Mouse (Mus musculus): ENCODE measurements around the gene Msmp. TPM values are rescaled to one million over a fixed set of nuclear protein-coding genes. Genes with fewer than 3 reads are reported as not detected.
"Not testable (repeated sequence)": the region's sequence is repeated elsewhere in the genome, so short reads cannot be mapped to it uniquely, and the experiment has no call there.

Msmp gene
- total RNA-seq, 2 experiments from 2014 or later: not detected

DNA sequence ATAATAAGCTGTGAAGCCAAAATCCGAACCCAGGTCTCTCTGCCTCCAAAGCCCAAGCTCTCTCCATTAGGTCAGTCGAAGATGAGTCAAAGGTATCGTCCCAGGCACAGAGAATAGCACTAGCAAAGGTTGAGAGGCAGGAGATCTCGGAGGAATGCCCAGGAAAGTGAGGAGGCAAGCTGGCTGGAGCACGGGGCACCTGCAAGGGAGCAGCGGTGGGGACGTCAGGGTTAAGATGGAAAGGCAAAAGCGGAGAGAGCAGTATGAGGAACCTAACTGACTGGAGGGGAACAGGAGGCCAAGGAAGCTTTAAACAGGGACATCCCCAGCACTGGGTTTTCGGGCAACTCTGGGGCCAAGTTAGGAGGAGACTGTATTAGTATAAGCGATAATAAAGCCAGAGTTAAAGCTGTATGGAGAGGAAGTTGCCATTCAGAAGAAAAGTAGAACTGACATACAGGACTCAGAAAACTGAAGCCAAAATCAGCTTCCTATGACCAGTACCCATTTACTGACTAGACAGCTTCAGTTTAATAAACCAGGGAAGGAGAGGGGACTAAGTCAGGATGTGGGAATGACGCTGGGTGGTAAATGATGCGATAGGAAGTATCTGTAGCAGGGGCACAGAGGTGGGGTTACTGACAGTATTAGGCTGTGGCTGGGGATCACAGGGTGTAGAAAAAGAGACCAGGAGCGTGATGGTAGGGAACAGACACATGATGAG, 24.6 kb downstream of the Msmp start:
- no peak for TF ChIP-seq CTCF (IDR thresholded peaks at IDR 0.05)
- H3K27ac ChIP-seq: peak overlapping the region; percentile 40; the same call in 1 of the 2 replicates
- intact Hi-C loops (cut with DNase I): loop anchor here (10.0 kb wide), 1 partner anchor 515 kb away; the partner anchor contains the start of gene Fam214b
- DNase-seq (ENCODE audit: extremely low spot score in 1 of 2, low spot score in 2 of 2): no peak
- peak overlapping the region; percentile 13 for H3K4me3 ChIP-seq

DNA sequence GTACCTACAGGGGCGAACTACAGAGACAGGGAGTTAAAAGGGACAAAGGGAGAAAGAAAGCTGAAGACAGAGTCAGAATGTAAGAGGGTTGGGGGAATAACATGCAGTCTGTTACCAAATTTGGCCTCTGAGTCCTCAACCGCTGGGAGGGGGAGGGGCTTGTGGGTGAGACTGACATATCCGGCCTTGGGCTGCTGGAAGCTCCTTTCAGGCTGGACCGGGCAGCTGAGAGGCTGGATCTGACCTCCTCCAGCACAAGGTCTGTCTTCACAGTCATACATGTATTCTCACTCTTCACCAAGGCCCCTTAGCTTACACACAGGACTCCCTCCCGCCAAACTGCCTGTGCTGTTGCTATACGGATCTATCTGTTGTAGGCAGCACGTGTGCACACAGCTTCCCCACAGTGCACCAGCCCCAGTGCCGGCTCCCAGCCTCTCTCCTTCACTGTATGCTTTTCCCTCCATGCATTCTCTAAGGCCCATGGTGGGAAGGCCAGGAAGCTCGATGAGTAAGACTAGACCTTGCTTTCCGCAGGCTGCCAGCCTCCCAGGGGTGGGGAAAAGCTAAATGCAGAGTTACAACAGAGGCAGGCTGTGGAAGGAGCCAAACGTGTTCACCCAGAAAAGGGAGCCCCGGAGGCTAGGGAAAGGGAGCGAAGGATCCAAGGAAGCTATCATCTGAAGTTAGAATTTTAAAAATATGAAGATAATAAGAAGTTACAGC, 25.5 kb downstream of the Msmp start:
- H3K27ac ChIP-seq: peak overlapping the region; percentile 40
- no peak for DNase-seq (ENCODE audit: extremely low spot score in 1 of 2, low spot score in 2 of 2)
- intact Hi-C loops (cut with DNase I): no loop called here
- H3K4me3 ChIP-seq: 0 out of 2 replicates have a peak overlapping the region, but pooled peaks have one; percentile 1
- no peak for TF ChIP-seq CTCF (IDR thresholded peaks at IDR 0.05)

DNA sequence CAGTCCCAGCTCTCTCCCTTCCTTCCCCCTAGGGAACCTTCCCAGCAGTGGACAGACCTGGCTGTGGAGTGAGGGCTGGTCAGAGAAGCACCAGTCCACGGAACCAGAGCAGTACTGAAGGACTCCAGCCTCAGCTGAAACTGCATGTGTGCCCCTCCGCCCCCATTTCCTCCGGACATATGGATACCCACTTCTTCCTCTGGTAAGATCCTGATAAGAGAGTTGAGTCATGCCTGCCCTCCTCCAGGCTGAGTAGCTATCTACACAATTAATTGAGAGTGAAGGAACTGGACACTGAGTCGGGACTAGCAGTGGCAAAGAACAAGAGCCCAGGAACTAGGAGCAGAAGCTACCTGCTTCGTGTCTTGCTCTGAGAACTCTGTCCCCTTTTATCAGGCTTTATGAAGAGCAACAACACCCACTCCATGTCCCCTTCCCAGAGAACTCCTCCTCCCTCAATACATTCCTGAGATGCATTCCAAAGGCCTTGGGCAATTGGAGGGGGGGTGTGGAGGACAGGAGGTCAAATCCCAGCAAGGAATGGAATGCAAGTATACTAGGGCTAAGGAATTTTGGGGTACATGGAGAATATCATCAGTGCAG, 26.2 kb downstream of the Msmp start:
- TF ChIP-seq CTCF (IDR thresholded peaks at IDR 0.05): no peak
- no peak for DNase-seq (ENCODE audit: extremely low spot score in 1 of 2, low spot score in 2 of 2)
- intact Hi-C loops (cut with DNase I): no loop called here
- H3K27ac ChIP-seq: peak overlapping the region; percentile 40
- H3K4me3 ChIP-seq: no peak overlapping the region

DNA sequence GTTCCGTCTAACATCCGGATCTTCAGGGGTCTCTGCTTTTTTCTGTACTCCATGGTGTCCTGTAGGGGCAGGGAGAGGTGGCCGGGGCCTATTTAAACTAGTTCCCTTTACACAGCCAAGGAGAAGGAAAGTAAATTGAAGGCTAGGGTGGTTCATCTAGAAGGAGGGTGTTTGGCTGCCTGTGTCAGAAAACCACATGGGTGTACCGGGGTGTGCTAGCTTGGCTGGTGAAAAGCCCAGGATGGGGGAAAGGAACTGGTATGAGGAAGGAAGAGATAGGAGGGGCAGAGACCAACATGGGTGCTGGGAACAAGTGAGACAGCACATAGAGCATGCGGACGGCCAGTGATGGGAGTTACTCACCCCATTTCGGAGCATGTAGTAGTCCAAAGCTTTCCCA, 28.4 kb downstream of the Msmp start:
- no peak for DNase-seq (ENCODE audit: extremely low spot score in 1 of 2, low spot score in 2 of 2)
- intact Hi-C loops (cut with DNase I): no loop called here
- no peak overlapping the region for H3K4me3 ChIP-seq
- no peak for TF ChIP-seq CTCF (IDR thresholded peaks at IDR 0.05)
- no peak overlapping the region for H3K27ac ChIP-seq

DNA sequence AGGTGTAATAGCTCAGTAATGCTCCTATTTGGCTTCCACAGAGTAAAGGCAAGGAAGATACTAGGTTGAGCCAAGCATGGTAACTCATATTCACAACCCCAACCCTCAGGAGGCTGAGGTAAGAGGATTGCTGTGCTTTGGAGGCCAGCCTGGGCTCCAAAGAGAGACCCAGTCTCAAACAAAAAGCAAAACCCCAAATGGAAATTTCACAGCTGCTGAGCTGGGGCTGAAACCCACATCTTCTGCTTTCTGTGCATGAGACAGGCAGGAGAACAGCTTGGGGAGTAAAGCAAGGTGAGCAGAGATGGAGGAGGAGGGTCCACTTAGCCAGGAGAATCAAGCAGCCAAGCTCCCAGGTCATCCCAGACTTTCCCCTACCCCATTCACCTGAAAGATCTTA, 30.4 kb downstream of the Msmp start:
- intact Hi-C loops (cut with DNase I): no loop called here
- no peak for TF ChIP-seq CTCF (IDR thresholded peaks at IDR 0.05)
- no peak for DNase-seq (ENCODE audit: extremely low spot score in 1 of 2, low spot score in 2 of 2)
- Histone ChIP-seq H3K4me3 (no peak overlapping the region), H3K27ac (no peak overlapping the region; the same call in 1 of the 2 replicates)

DNA sequence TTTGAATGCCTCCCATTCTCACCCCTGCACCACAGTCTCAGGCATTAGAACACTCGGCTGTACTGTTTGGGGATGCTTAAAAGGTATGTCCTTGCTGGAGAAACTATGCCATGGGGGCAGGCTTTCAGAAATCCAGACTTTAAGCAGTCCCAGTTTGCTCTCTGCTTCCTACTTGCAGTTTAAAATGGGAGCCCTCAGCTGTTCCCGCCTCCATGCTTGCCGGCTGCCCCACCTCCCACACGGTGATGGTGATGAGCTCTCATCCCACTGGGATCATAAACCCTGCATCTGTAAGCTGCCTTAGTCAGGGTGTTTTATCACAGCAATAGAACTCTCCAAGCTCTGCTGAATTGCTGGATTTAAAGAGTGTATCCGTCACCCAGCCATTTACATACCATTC, 31.9 kb downstream of the Msmp start:
- Histone ChIP-seq H3K4me3 (no peak overlapping the region), H3K27ac (peak overlapping the region; percentile 70)
- TF ChIP-seq CTCF (IDR thresholded peaks at IDR 0.05): no peak
- peak; percentile 50 to 51 for DNase-seq (ENCODE audit: extremely low spot score in 1 of 2, low spot score in 2 of 2)
- intact Hi-C loops (cut with DNase I): no loop called here

DNA sequence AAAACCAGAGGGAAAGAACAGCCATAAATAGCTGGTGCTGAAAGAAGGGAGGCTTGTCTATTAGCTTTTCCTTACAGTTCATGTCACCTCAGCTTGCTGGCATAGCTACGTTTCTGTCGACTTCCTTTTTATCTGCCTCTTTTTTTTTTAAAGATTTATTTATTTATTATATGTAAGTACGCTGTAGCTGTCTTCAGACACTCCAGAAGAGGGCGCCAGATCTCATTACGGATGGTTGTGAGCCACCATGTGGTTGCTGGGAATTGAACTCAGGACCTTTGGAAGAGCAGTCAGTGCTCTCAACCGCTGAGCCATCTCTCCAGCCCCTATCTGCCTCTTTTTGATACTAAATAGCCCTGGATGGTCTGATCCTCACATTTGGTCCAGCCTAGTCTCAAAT, 32.4 kb downstream of the Msmp start:
- DNase-seq (ENCODE audit: extremely low spot score in 1 of 2, low spot score in 2 of 2); H3K4me3 ChIP-seq; intact Hi-C loops (cut with DNase I): not testable (repeated sequence)
- peak overlapping the region; percentile 70 for H3K27ac ChIP-seq
- TF ChIP-seq CTCF (IDR thresholded peaks at IDR 0.05): peak; percentile 34

DNA sequence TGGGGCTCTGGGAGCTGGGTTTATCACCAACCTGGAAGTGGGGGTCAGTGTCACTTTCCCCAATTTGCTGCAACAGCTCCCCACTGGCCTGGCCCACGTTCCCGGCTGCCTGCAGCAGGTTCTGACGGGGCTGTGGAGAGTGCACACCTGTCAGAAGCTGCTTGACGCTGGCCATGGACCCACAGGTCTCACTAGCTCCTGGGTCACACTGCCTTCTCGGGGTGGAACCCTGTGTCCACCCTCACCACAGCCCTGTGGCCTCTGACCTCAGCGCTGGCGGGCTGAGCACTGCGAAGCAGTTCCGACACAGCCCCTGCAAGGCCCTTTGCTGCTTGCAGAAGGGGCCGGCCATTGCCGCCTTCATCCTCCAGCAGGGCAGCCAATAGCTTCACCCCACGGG, 35.2 kb downstream of the Msmp start:
- intact Hi-C loops (cut with DNase I): no loop called here
- DNase-seq (ENCODE audit: extremely low spot score in 1 of 2, low spot score in 2 of 2): no peak
- no peak overlapping the region for H3K27ac ChIP-seq
- no peak overlapping the region for H3K4me3 ChIP-seq
- TF ChIP-seq CTCF (IDR thresholded peaks at IDR 0.05): no peak

DNA sequence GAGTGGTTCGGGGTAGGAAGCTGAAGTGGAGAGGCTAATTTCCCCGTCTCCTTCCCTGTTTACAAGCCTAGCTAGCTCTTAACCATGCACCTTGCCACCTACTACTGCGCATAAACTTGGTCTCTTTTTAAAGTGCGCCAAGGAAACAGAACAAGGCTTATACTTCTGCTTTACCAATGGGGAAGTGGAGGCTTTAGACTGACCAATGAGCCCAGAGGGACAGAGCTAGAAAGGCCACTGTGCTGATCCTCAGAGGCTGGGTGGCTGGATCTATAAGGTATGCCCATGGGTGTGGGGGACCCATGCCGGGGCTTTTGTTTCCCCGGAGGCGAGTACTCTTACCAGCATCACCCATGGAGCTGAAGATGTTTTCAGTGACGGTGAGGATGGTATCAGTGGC, 37.1 kb downstream of the Msmp start:
- intact Hi-C loops (cut with DNase I): no loop called here
- no peak for TF ChIP-seq CTCF (IDR thresholded peaks at IDR 0.05)
- Histone ChIP-seq H3K4me3 (no peak overlapping the region), H3K27ac (no peak overlapping the region)
- DNase-seq (ENCODE audit: extremely low spot score in 1 of 2, low spot score in 2 of 2): no peak

DNA sequence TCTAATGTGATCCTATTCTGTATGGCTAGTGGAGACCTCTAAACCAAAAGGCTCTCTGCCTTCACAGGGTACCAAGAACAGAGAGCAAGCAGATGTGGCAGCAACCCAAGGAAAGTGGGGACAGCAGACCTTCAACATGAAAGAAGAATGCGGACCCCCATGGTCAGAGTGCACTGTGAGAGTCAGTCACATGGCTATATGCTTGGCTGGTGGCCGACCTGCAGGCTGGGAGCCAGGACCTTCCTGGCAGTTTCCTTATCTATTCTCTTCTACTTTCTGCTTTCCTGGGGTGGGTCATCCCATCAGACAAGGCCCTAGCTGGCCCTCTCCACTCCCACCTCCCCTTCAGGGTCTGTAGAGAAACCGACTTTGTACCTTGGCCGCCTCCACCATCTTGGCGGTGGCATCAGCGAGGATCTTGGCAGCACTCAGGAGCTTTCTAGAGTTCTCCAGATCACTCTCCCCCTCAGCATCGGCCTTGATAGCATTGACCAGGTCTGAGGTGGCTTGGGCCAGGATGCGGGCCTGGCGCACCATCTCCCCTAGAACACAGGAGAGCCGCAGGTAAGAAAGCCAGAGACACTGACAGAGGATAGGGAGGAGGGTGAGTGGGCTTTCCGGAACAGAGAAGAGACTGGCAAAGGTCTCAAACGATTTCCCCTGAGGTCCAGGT, 37.8 kb downstream of the Msmp start:
- DNase-seq (ENCODE audit: extremely low spot score in 1 of 2, low spot score in 2 of 2): no peak
- intact Hi-C loops (cut with DNase I): no loop called here
- no peak overlapping the region for H3K4me3 ChIP-seq
- TF ChIP-seq CTCF (IDR thresholded peaks at IDR 0.05): no peak
- no peak overlapping the region for H3K27ac ChIP-seq

DNA sequence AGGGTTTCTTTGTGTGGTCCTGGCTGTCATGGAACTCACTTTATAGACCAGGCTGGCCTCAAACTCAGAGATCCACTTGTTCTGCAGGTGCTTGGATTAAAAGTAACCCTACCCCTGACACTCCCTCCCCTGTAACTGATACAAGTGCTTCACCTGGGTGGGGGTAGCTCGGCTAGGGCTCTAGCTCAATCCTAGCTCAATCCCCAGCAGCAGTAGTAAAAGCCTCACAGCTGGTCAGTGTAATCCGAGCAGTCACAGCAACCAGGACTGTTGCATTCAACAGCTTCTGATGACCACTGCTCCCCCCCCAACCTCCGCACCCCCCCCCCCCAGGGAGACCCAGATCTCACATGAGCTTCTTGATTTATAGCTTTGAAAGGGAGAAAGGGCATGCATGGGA, 42.2 kb downstream of the Msmp start:
- H3K27ac ChIP-seq: no peak overlapping the region
- no peak overlapping the region for H3K4me3 ChIP-seq
- intact Hi-C loops (cut with DNase I): no loop called here
- no peak for TF ChIP-seq CTCF (IDR thresholded peaks at IDR 0.05)
- DNase-seq (ENCODE audit: extremely low spot score in 1 of 2, low spot score in 2 of 2): no peak

DNA sequence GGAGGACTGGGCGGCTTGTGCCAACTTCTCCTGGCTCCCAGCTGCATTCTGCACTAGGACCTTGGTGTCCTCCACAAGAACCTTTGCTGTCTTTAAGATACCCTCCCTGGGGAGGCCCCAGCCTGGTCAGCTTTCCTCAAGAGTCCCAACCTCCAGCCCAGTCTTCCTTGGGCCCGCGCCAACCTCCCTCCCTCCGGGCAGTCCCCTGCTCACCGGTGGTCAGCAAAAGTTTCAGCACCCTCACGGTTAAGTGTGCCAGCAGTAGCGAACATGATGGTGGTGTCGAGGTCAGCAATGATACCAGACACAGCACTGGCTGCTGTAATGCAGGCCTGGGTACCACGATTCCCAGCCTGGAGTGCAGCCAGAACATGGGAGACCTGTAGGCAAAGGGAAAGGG, 48.3 kb downstream of the Msmp start:
- H3K27ac ChIP-seq: no peak overlapping the region
- no peak overlapping the region for H3K4me3 ChIP-seq
- intact Hi-C loops (cut with DNase I): no loop called here
- no peak for TF ChIP-seq CTCF (IDR thresholded peaks at IDR 0.05)
- no peak for DNase-seq (ENCODE audit: extremely low spot score in 1 of 2, low spot score in 2 of 2)

All from left cerebral cortex, adult 2 months (tissue).